Mouse (Mus musculus) kidney, postnatal 4 days (tissue): ENCODE measurements at regions not wholly inside any gene's neighbourhood (a gene's known extent, or its start where the extent isn't known, plus 50 kb on each side); places are given as distances from the start of the nearest gene placed in this dataset.

Experiments
- DNase-seq, 2 experiments: peaks; one replicate each; pipeline ENCODE4 v3.0.0; 2021; ENCODE audit warnings: mixed read lengths in 2 of 2

DNA sequence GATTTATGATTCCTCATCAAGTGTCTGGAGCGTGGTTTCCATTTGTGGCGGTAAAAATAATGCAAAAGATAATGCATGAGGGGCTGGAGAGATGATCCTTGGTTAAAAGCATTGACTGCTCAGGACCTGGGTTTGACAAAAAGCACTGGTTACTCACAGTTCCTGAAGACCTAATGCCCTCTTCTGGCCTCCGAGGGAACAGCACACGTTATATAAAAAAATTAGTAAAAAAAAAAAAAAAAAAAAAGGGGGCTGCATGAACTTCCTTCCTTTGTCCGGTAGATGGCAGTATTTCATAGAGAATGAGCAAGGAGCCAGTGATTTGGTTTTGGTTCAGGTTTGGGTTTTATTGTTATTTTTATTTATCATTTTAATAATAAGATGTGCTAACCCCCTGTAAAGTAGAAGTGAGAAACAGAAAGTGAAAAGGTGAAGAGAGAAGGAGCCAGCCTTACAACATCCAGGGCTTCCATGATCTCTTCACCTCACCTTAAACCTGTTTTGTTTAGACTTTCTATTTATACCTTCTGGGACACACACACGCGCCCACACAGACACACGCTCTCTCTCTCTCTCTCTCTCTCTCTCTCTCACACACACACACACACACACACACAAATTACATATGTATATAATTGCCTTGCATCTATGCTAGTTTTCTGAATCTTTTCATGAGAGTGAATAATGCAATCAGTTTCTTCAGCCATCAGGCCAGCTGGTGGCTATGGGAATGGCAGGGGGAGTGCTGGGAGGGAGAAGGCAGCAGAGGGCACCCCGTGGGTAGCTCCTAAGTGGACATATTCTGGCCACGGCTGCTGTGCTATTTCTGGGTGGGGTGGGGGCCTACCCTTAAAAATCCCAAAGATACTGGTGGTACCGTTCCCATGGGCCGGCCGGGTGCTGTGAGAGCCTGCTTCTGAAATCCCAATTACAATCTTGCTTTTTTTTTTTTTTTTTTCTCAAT lies 230.0 kb downstream of the Poteg start:
- peak; percentile 57 to 59 for DNase-seq

DNA sequence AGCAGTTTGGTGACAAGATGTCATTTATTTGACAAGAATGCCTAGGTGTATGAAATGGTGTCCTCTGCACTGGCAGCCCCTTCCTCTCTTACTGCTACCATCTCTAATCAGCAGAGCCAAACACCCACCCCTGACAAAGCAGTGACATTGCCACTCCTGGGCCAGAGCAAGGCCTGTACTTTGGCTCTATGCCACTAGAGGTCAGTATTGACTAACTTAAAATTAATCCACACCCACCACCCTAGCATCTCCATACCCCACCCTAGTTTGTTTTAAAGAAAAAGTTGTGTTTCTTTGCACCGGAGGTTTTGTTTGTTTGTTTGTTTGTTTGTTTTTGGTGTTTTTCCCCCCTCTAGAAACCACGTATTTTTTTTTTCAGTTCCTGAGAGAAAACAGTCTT lies 231.7 kb downstream of the Poteg start:
- DNase-seq: peak; percentile 39 to 50

DNA sequence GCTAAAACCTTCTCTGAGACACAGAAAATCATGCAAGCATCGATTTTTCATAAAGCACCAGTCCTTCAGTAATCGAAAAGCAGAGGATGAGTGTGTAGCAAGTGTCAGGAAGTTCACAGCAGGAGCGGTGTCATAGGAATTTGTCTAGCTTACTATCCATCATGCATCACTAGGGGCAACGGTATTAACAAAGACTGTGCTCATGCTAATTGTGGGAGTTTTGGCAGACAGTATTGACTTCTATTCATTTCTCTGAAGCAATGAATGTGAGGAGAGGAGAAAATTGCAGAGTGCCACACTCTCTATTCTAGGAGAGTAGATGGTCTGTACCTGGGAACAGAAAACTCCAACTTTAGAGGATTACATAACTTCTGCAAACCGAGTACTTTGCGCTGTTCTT lies 274.5 kb downstream of the Poteg start:
- no peak for DNase-seq

DNA sequence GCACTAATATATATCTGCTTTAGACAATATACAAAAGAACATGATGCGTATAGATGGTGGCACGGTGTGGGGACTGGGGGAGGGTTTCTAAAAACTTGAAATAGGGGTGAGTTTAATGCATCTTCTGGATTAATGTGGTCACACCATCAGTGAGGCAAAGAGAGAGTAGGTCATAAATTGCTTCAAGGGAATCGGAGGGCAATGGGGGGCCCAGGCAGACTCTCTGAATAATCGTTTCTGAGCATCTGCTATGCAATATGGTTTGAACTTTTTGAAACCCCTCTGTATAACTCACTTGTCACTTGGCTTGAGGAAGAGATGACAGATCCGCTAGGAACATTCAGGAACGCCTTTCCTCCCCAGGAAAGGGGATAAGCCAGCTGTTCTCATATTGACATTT lies 322.8 kb downstream of the Poteg start:
- DNase-seq: no peak

DNA sequence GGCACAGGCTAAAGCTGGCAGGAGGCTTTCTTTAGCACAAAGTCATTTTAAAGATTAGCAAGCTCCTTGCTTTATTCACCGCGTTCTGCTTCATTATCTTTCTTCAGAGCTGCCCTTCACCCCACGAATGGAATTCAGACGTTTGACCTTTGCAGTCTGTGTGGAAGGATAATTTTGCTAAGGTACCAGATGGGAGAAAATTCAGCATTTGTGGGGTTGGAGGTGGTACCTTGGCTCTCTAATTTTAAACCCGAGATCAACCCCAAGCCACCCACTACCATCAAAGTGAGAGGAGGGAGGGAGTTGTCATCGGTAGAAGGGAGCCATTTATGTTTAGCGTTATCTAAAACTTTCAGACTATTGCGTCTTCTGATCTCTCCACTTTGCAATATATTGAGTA lies 323.3 kb downstream of the Poteg start:
- no peak for DNase-seq

DNA sequence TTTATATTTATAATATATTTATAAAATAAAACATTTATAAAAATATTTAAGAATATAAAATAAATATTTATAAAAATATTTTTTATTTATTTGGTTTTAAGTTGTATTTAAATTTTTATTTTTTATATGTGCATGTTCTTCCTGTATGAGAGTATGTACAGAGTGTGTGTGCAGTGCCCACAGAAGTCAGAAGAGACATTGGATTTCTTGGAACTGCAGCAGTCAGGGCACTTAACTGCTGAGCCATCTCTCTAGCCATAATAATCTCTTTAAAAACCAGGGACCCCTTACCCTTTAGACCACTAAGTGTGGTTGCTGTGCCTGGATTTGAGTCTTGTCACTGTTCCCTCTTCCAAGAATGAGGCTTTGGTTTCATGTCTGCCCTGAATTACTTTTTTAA lies 323.8 kb downstream of the Poteg start:
- DNase-seq: no peak

DNA sequence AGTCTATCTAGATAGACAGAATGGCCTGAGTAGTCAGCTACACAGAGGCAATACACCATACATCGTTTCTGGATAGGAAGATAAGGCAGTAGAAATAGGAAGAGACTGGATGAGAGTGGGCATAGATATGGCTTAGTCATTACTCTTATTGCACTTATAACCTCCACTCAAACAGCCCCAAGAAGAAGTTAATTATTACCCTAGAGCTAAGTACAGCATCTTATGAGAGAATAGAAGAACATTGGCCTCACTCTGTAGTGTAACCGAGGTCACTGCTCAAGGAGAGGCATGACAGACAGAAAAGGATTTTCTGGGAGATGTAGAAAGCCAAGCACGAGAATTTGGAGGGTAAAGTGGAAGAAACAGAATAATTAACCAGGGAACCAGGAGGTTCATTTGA lies 331.5 kb downstream of the Poteg start:
- DNase-seq: no peak
